Mouse (Mus musculus) urinary bladder, postnatal 10 days (tissue): ENCODE data around the gene Cdk14.

ENCODE experiments used
- DNase-seq: peaks from one replicate; pipeline ENCODE4 v3.0.0; 2022; ENCODE audit warnings: low spot score

Cdk14 gene

GRCm38 (mm10) chr5:5313195-5313760, 106.8 kb downstream of the Cdk14 start:
- no peak for DNase-seq

- DNase-seq: no peak
Observed at GRCm38 (mm10) chr5:5305286-5305685, 114.8 kb downstream of the Cdk14 start.

GRCm38 (mm10) chr5:5303102-5303670, 116.9 kb downstream of the Cdk14 start:
- no peak for DNase-seq

- no peak for DNase-seq
Observed at GRCm38 (mm10) chr5:5301571-5302079, 118.5 kb downstream of the Cdk14 start.

GRCm38 (mm10) chr5:5300998-5301397, 119.1 kb downstream of the Cdk14 start:
- no peak for DNase-seq

GRCm38 (mm10) chr5:5300290-5300689, 119.8 kb downstream of the Cdk14 start:
- DNase-seq: no peak

GRCm38 (mm10) chr5:5297222-5297621, 122.9 kb downstream of the Cdk14 start:
- DNase-seq: no peak

GRCm38 (mm10) chr5:5296773-5297172, 123.3 kb downstream of the Cdk14 start:
- DNase-seq: no peak

- DNase-seq: no peak
Observed at GRCm38 (mm10) chr5:5292830-5293542, 127.1 kb downstream of the Cdk14 start.

GRCm38 (mm10) chr5:5291321-5291991, 128.7 kb downstream of the Cdk14 start:
- no peak for DNase-seq

- no peak for DNase-seq
Observed at GRCm38 (mm10) chr5:5290714-5291113, 129.4 kb downstream of the Cdk14 start.

GRCm38 (mm10) chr5:5285876-5286275, 134.2 kb downstream of the Cdk14 start:
- DNase-seq: no peak

GRCm38 (mm10) chr5:5284531-5284930, 135.6 kb downstream of the Cdk14 start:
- DNase-seq: no peak

- DNase-seq: no peak
Observed at GRCm38 (mm10) chr5:5283756-5284430, 136.2 kb downstream of the Cdk14 start.

- no peak for DNase-seq
Observed at GRCm38 (mm10) chr5:5282425-5282824, 137.7 kb downstream of the Cdk14 start.

GRCm38 (mm10) chr5:5275321-5275720, 144.8 kb downstream of the Cdk14 start:
- DNase-seq: no peak

- no peak for DNase-seq
Observed at GRCm38 (mm10) chr5:5274318-5274717, 145.8 kb downstream of the Cdk14 start.

GRCm38 (mm10) chr5:5266787-5267126, 153.4 kb downstream of the Cdk14 start:
- DNase-seq: no peak

GRCm38 (mm10) chr5:5265861-5266786, 154.0 kb downstream of the Cdk14 start:
- DNase-seq: no peak

GRCm38 (mm10) chr5:5265401-5265841, 154.7 kb downstream of the Cdk14 start:
- DNase-seq: no peak

- DNase-seq: no peak
Observed at GRCm38 (mm10) chr5:5264712-5265111, 155.4 kb downstream of the Cdk14 start.
